Mouse (Mus musculus) midbrain, embryonic 14.5 days (tissue): ENCODE data around the gene Tspan14. TPM values are rescaled to one million over a fixed set of nuclear protein-coding genes. Genes with fewer than 3 reads are reported as not detected.

Source experiments
- ATAC-seq: fragments of 200-750 bp; cut with Nextera tagmentation; 2 replicates; pipeline ENCODE4 v1.8.0; 2017; ENCODE audit warnings: moderate number of reproducible peaks, moderate library complexity; ENCODE audit not compliant: low FRiP score, low TSS enrichment
- DNase-seq: peaks from one replicate; pipeline ENCODE4 v3.0.0-alpha.2; 2015
- H3K27ac ChIP-seq: fragments of 300-500 bp; sonication (generic); replicated peaks from 2 replicates; pipeline ENCODE4 v1.5.1; 2014; ENCODE audit warnings: mild to moderate bottlenecking, low read depth, low read length, moderate library complexity
- H3K27me3 ChIP-seq: fragments of 300-500 bp; sonication (generic); 2 replicates; pipeline ENCODE4 v1.6.1; 2014; ENCODE audit warnings: low read length, control low read depth, mixed read lengths; ENCODE audit not compliant: control insufficient read depth, insufficient read depth
- H3K36me3 ChIP-seq: fragments of 300-500 bp; sonication (generic); 2 replicates; pipeline ENCODE4 v1.6.1; 2014; ENCODE audit warnings: low read length, control low read depth; ENCODE audit not compliant: control insufficient read depth, insufficient read depth
- H3K4me1 ChIP-seq: fragments of 300-500 bp; sonication (generic); 2 replicates; pipeline ENCODE4 v1.6.1; 2014; ENCODE audit warnings: mild to moderate bottlenecking, antibody characterized with exemption, low read length, control low read depth; ENCODE audit not compliant: control insufficient read depth, insufficient read depth
- H3K4me2 ChIP-seq: fragments of 300-500 bp; sonication (generic); 2 replicates; pipeline ENCODE4 v1.6.1; 2014; ENCODE audit warnings: mild to moderate bottlenecking, low read length, moderate library complexity
- H3K4me3 ChIP-seq: fragments of 300-500 bp; sonication (generic); replicated peaks from 2 replicates; pipeline ENCODE4 v1.5.1; 2014; ENCODE audit warnings: low read depth, low read length
- H3K9ac ChIP-seq: fragments of 300-500 bp; sonication (generic); replicated peaks from 2 replicates; pipeline ENCODE4 v1.6.1; 2014; ENCODE audit warnings: mild to moderate bottlenecking, low read length, moderate library complexity
- H3K9me3 ChIP-seq: fragments of 300-500 bp; sonication (generic); 2 replicates; pipeline ENCODE4 v1.6.1; 2016; ENCODE audit warnings: low read length, control low read depth, mixed read lengths; ENCODE audit not compliant: control insufficient read depth
- WGBS: fragments of 180-500 bp; shearing (Covaris S2); extraction: QIAGEN DNeasy Blood & Tissue Kit; methylation state at CpG from one replicate; pipeline ENCODE4 v1.1.7; 2014; 5-methylcytosine and 5-hydroxymethylcytosine counted together
- polyA plus RNA-seq: library from polyadenylated mRNA; unstranded; fragments of >200 nt; fragmentation: Nextera tagmentation; extraction: Ambion mirVana; gene quantifications from 2 replicates; pipeline ENCODE4 v1.2.1, GENCODE M21; 2014

The Tspan14 gene
- polyA plus RNA-seq, 1 experiment from 2014 or later, result 79.6 TPM

- H3K27ac ChIP-seq, result peak overlapping the region; percentile 86
- peak overlapping the region; percentile 93 for H3K4me3 ChIP-seq
- H3K9me3 ChIP-seq, result no peaks in the 10 kb centered on the region
- H3K36me3 ChIP-seq, result no peaks in the 10 kb centered on the region
- peaks cover 35% of the 10 kb centered on the region for H3K4me1 ChIP-seq
- WGBS, result under 1% methylated on average over 15 of the region's 15 CpGs
- no peaks in the 10 kb centered on the region for H3K27me3 ChIP-seq
- peak overlapping the region; percentile 93 for H3K4me2 ChIP-seq
- DNase-seq (peak; percentile 44), ATAC-seq (peak; percentile 2)
- peak overlapping the region; percentile 93 for H3K9ac ChIP-seq
Observed at GRCm38 (mm10) chr14:40965507-40966356, 875 bp downstream of the Tspan14 start.

- Histone ChIP-seq H3K9me3 (no peaks in the 10 kb centered on the region), H3K27ac (no peak overlapping the region), H3K36me3 (no peaks in the 10 kb centered on the region), H3K27me3 (no peaks in the 10 kb centered on the region), H3K4me1 (peaks cover 35% of the 10 kb centered on the region), H3K4me2 (peak overlapping the region; percentile 93), H3K9ac (no peak overlapping the region), H3K4me3 (peak overlapping the region; percentile 93; the same call in 1 of the 2 replicates)
- DNase-seq, result no peak
- no peak for ATAC-seq
Observed at GRCm38 (mm10) chr14:40964881-40965280, 1.7 kb downstream of the Tspan14 start.

DNA sequence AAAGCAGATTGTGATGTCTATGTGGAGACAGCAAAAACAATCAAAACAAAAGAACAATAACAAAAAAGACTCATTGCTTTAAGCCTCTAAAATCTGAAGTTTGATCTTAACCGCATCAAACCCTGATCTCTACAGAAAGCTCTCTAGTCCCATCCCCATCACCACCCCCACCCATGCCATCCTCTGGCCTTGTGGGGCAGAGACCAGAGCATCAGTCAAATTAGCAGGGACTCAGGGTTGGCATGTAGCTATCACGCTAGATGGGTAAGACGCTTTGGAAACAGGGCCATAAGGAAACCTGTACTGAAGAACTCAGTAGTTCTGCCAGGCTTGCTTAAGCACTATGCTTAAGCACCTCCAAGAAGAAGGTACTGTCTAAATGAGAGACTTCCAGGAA lies 2.4 kb downstream of the Tspan14 start:
- H3K9me3 ChIP-seq, result no peaks in the 10 kb centered on the region
- WGBS, result 94% methylated on average over 3 of the region's 3 CpGs
- H3K9ac ChIP-seq, result no peak overlapping the region
- peak overlapping the region; percentile 93 for H3K4me2 ChIP-seq
- H3K4me1 ChIP-seq, result peaks cover 41% of the 10 kb centered on the region
- H3K27me3 ChIP-seq, result no peaks in the 10 kb centered on the region
- ATAC-seq (no peak), DNase-seq (no peak)
- H3K36me3 ChIP-seq, result no peaks in the 10 kb centered on the region
- no peak overlapping the region for H3K4me3 ChIP-seq
- H3K27ac ChIP-seq, result no peak overlapping the region

GRCm38 (mm10) chr14:40963501-40964213 lies 3.0 kb downstream of the Tspan14 start:
- Histone ChIP-seq H3K9ac (no peak overlapping the region), H3K27ac (no peak overlapping the region), H3K4me2 (no peak overlapping the region), H3K4me1 (peaks cover 46% of the 10 kb centered on the region), H3K4me3 (no peak overlapping the region), H3K36me3 (no peaks in the 10 kb centered on the region), H3K27me3 (no peaks in the 10 kb centered on the region), H3K9me3 (no peaks in the 10 kb centered on the region)
- ATAC-seq (no peak), DNase-seq (no peak)
- WGBS, result 73% methylated on average over 3 of the region's 3 CpGs

- Histone ChIP-seq H3K4me3 (no peak overlapping the region), H3K36me3 (no peaks in the 10 kb centered on the region), H3K4me2 (no peak overlapping the region), H3K9ac (no peak overlapping the region), H3K27ac (no peak overlapping the region), H3K4me1 (peaks cover 51% of the 10 kb centered on the region), H3K27me3 (no peaks in the 10 kb centered on the region), H3K9me3 (no peaks in the 10 kb centered on the region)
- DNase-seq (no peak), ATAC-seq (no peak)
- WGBS, result 74% methylated on average over 11 of the region's 11 CpGs
Observed at GRCm38 (mm10) chr14:40962365-40963290, 4.0 kb downstream of the Tspan14 start.

- no peak overlapping the region for H3K4me3 ChIP-seq
- H3K27ac ChIP-seq, result no peak overlapping the region
- WGBS, result 40% methylated on average over 4 of the region's 4 CpGs
- no peaks in the 10 kb centered on the region for H3K27me3 ChIP-seq
- no peak overlapping the region for H3K4me2 ChIP-seq
- H3K9me3 ChIP-seq, result no peaks in the 10 kb centered on the region
- ATAC-seq, result no peak
- H3K4me1 ChIP-seq, result peaks cover 66% of the 10 kb centered on the region
- no peak overlapping the region for H3K9ac ChIP-seq
- H3K36me3 ChIP-seq, result no peaks in the 10 kb centered on the region
- DNase-seq, result no peak
Observed at GRCm38 (mm10) chr14:40960237-40960636, 6.4 kb downstream of the Tspan14 start.

- ATAC-seq (no peak), DNase-seq (no peak)
- H3K36me3 ChIP-seq, result no peaks in the 10 kb centered on the region
- H3K4me1 ChIP-seq, result peaks cover 66% of the 10 kb centered on the region
- WGBS, result 26% methylated on average over 3 of the region's 3 CpGs
- no peak overlapping the region for H3K4me2 ChIP-seq
- H3K9ac ChIP-seq, result no peak overlapping the region
- no peak overlapping the region for H3K4me3 ChIP-seq
- H3K9me3 ChIP-seq, result no peaks in the 10 kb centered on the region
- H3K27me3 ChIP-seq, result no peaks in the 10 kb centered on the region
- H3K27ac ChIP-seq, result no peak overlapping the region
Observed at GRCm38 (mm10) chr14:40959586-40959985, 7.0 kb downstream of the Tspan14 start.

GRCm38 (mm10) chr14:40958986-40959381 lies 7.6 kb downstream of the Tspan14 start:
- Histone ChIP-seq H3K4me3 (no peak overlapping the region), H3K36me3 (no peaks in the 10 kb centered on the region), H3K27me3 (no peaks in the 10 kb centered on the region), H3K4me1 (peaks cover 65% of the 10 kb centered on the region), H3K27ac (no peak overlapping the region), H3K4me2 (no peak overlapping the region), H3K9me3 (no peaks in the 10 kb centered on the region), H3K9ac (no peak overlapping the region; the same call in 1 of the 2 replicates)
- DNase-seq (no peak), ATAC-seq (no peak)
- 51% methylated on average over 2 of the region's 2 CpGs for WGBS
